Mouse (Mus musculus) left cerebral cortex, postnatal 36 days (tissue): ENCODE measurements at regions not wholly inside any gene's neighbourhood (a gene's known extent, or its start where the extent isn't known, plus 50 kb on each side); places are given as distances from the start of the nearest gene placed in this dataset.

ENCODE experiments used
- DNase-seq, 2 experiments: peaks; one replicate each; pipeline ENCODE4 v3.0.0; 2021 to 2022; ENCODE audit warnings: low spot score in 2 of 2, mixed read lengths in 1 of 2
- intact Hi-C: fragments of 180-260 bp; cut with DNase I; formaldehyde crosslinking; loops from one replicate; pipeline ENCODE4 v1.15.1; 2025

- intact Hi-C loops: no loop called here
- DNase-seq: no peak
Observed at GRCm38 (mm10) chr6:36645415-36645814, 164.6 kb downstream of the Ptn start.

DNA sequence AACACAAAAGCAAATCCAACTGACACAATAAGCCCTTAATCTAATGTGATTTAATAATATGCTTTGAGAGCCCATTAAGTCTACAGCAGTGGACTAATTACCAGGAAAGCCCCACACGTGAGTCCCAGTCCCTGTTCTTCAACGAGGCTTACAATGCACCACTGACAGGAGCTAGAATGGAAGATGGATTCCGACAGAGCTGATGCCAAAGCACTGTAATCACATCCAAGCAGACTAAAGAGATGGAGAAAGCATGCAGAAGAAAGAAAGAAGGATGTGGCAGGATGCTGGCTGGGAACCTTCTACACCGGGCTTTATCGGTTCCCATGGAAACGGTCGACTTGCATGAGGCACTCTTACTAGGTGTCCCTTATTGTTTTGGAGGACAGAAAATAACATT, 165.1 kb downstream of the Ptn start:
- no peak for DNase-seq
- intact Hi-C loops: no loop called here

DNA sequence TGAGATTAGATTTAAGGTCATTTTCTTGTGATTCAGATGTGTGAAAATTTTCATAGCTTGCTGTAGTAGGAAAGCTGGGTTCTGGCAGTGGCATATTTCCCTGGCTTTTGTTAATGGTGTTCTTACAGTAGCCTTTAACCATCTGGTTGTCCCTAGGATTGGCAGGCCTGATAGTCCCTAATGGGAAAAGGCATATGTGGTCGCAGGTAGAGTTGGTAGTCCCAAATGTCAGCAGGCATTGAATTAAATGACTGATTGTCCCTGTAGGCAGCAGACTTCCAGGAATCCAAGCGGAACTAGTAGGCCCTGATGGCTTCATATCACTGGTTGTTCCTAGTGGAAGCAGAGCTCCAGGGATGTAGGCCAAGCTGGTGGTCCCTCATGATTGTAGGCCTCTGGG, 173.0 kb downstream of the Ptn start:
- intact Hi-C loops: no loop called here
- no peak for DNase-seq

- intact Hi-C loops: no loop called here
- DNase-seq: no peak
Observed at GRCm38 (mm10) chr6:36627648-36628047, 182.4 kb downstream of the Ptn start.

DNA sequence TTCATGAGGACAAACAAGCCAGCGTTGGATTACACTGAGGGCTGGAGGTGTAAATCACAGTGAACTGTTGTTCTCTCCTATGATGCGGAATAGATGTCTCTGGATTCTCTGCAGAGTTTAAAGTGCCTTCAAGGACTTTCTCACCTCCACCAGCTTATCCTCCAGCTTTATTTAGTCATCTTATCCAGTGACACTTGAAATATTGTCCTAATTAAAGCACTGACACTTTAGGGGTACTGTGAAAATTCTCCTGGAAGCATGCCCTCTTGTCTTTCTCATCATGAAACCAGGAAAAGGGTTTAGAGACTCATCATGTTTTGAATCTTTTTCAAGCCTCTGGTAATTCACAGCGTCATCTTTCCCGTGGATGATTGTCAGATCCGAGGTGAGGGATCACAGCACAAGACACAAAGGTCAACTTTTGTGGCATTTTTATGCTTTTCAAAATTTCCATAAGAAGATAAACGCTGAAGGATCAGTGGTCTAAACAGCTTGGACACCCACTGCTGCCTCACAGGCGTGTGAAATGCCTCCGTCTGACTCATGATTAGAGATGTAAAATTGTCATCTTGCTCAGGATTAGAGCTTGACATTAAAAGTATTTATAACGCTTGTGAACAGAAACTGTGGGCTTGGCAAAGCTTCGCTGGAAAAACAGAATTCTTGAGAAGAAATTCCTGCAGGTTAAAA, 201.6 kb downstream of the Ptn start:
- peak; percentile 14 to 34 for DNase-seq
- intact Hi-C loops: no loop called here

GRCm38 (mm10) chr6:36605578-36606205, 204.3 kb downstream of the Ptn start:
- intact Hi-C loops: no loop called here
- DNase-seq: peak in 1 of 2 experiments; percentile 6

- peak; percentile 56 to 64 for DNase-seq
- intact Hi-C loops: no loop called here
Observed at GRCm38 (mm10) chr6:36604802-36605201, 205.2 kb downstream of the Ptn start.

DNA sequence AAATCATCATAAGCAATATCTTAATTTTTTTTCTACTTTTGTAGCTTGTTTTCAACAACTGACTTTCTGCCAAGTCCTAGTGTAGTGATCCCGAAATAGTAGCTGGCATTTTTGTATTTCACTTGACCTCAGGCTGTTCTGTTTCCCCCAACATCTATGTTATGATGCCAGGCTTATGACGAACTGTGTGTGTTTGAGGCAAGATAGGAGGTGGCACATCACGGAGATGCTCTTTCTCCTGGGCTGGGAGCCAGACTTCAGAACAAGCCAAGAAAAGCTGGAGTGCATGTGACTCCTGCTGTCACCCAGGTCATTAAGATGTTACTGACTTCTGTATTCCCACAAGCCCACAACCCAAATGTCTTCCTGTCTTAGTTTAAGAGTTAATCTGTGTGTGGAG, 208.7 kb downstream of the Chrm2 start:
- intact Hi-C loops: no loop called here
- DNase-seq: peak in 1 of 2 experiments; percentile 6

GRCm38 (mm10) chr6:36590881-36591630, 203.2 kb downstream of the Chrm2 start:
- peak in 1 of 2 experiments; percentile 22 for DNase-seq
- intact Hi-C loops: no loop called here

DNA sequence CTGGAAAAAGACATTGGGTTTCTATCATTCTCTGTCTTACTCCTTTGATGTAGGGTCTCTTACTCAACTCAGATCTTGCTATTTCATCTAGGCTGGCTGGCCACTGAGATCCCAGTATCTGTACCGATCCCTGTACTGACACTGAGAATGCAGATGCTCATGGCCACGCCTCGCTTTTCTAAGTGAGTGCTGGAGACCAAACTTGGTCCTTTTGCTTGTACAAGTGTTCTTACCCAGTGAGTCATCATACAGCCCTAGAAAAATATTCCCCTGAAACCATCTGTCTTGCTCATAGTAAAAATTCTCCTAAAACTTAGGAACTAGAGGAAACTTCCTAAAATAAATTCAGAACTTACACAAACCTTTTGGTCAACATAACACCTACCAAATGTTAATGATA, 193.2 kb downstream of the Chrm2 start:
- no peak for DNase-seq
- intact Hi-C loops: no loop called here
